Comparison of ENCODE assay signal across 25 mouse cellular contexts in the genomic region with DNA sequence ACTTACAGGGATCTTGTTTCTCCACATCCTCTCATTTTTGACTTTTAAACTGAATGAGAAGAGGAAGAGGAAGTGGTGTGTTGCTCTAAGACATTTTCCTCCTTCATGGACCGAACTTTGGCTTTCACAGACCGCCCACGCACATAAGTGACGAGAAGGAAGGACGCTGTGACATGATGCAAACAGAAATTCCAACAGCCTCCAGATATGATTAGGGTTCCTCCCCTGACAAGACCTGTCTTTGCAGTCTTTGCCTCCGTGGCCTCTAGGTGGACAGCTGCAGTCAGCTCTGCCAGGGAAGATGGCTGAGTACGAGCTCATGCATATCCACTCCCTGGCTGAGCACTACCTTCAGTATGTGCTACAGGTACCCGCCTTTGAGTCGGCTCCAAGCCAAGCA. TPM values are rescaled to one million over a fixed set of nuclear protein-coding genes. Genes with fewer than 3 reads are reported as not detected.
DNase-seq lines count a peak whose midpoint lies in the region; ATAC-seq and TF ChIP-seq lines count a peak whose summit lies in the region.
"Not testable (repeated sequence)": the region's sequence is repeated elsewhere in the genome, so short reads cannot be mapped to it uniquely, and the experiment has no call there.
"Had no signal": no experiment of that assay in that cellular context is flagged by ENCODE, and none has a peak within 500 bp of the region (broad histone marks: within the 10 kb centered on the region; RNA-seq: fewer than 3 reads in every experiment).

Bcl2a1c (plus strand) TSS at position 281 of the 400 bp plus-strand sequence.

- peaks cover 10 to 22% of the 10 kb centered on the region in 2 experiments; a peak in 2 of 4 replicates for H3K4me1 ChIP-seq in CH12.LX (ENCODE audit: control insufficient read depth in 1 of 2, insufficient read depth in 2 of 2)
- H3K4me1 ChIP-seq in lung, adult 2 months (ENCODE audit: control insufficient read depth, insufficient read depth, low read length): not testable (repeated sequence)

- H3K9me3 ChIP-seq in CH12.LX (replicated peaks; ENCODE audit: low read length): not testable (repeated sequence)

- TF ChIP-seq RAD21 in CH12.LX (IDR thresholded peaks at IDR 0.05; ENCODE audit: low read depth, low read length): not testable (repeated sequence)

- not testable (repeated sequence) for H3K79me2 ChIP-seq in CH12.LX (replicated peaks; ENCODE audit: control insufficient read depth, extremely low read depth, insufficient read depth, poor library complexity, severe bottlenecking)

- not testable (repeated sequence) for TF ChIP-seq POLR2A in CH12.LX (IDR thresholded peaks at IDR 0.05; ENCODE audit: low read depth, low read length); lung, adult 2 months (IDR thresholded peaks at IDR 0.05; ENCODE audit: borderline replicate concordance, extremely low read depth, low read depth, low read length)

- 29% methylated on average over 9 of the region's 9 CpGs for WGBS in lung, adult 2 months

- DNase-seq in A20 (ENCODE audit: low read depth, low spot score) (peak; percentile 3), CH12.LX (ENCODE audit: extremely low read depth) (peak; percentile 12)
- peak; percentile 9 for DNase-seq in lung, adult 2 months
- DNase-seq in lung, postnatal 25 days (ENCODE audit: low spot score): peak; percentile 4
- DNase-seq in thymus, postnatal 4 days: peak; percentile 8

- peak; percentile 85 for ATAC-seq in common myeloid progenitor, adult 5-6 weeks (replicated peaks; ENCODE audit: low read depth, poor library complexity, severe bottlenecking)
- ATAC-seq in inflammation-experienced regulatory T-cells, adult 6 months: peak; percentile 86
- ATAC-seq in megakaryocyte-erythroid progenitor cell, adult 5-6 weeks (replicated peaks; ENCODE audit: low FRiP score, low TSS enrichment, poor library complexity, severe bottlenecking): peak; percentile 59

- 0 out of 2 replicates have a peak, but pooled peaks have one; percentile 21 for TF ChIP-seq EP300 in CH12.LX (IDR thresholded peaks at IDR 0.05; ENCODE audit: low read length)

- peak within 1 kb of the TSS in 1 of 3 experiments; percentile 14 for H3K4me3 ChIP-seq in CH12.LX (replicated peaks in 1 of 3; ENCODE audit: low read depth in 2 of 3, low read length in 2 of 3, poor library complexity in 1 of 3)
- not testable (repeated sequence) for H3K4me3 ChIP-seq in lung, adult 2 months (replicated peaks; ENCODE audit: extremely low read depth, low read depth, low read length)

- not testable (repeated sequence) for H3K36me3 ChIP-seq in CH12.LX (replicated peaks in 1 of 2; ENCODE audit: control insufficient read depth in 1 of 2, insufficient read depth in 1 of 2, low read length in 1 of 2)

- H3K27me3 ChIP-seq in CH12.LX (replicated peaks): not testable (repeated sequence)

- not testable (repeated sequence) for TF ChIP-seq CTCF in CH12.LX (conservative IDR thresholded peaks at IDR 0.05 in 1 of 2, IDR thresholded peaks at IDR 0.05 in 1 of 2; ENCODE audit: low read depth in 2 of 2, low read length in 2 of 2); lung, adult 2 months (IDR thresholded peaks at IDR 0.05; ENCODE audit: insufficient read depth, low read length)

- dilution Hi-C loops in CH12.LX (cut with MboI; ENCODE audit: extremely low pct_ligation_motif_present, extremely low pct_unique_long_range_greater_than_20kb, low sequenced_read_pairs): not testable (repeated sequence)

- in situ Hi-C loops in CH12.LX (cut with MboI; ENCODE audit: low pct_ligation_motif_present, low pct_unique_long_range_greater_than_20kb, low sequenced_read_pairs): loop anchor here (10.0 kb wide), 1 partner anchor 55 kb away; no protein-coding TSS in a partner anchor

- H3K9ac ChIP-seq in CH12.LX (ENCODE audit: insufficient read depth, low read depth): not testable (repeated sequence)

- H3K27ac ChIP-seq in CH12.LX (ENCODE audit: insufficient read depth, low read depth): not testable (repeated sequence)

- H3K4me2 ChIP-seq in CH12.LX (ENCODE audit: insufficient read depth, low read depth, poor library complexity, severe bottlenecking): peak within 1 kb of the TSS; percentile 71

RNA-seq across cellular contexts. Expression of gene Bcl2a1c, which starts in this region (rescaled TPM):
- total RNA-seq in CH12.LX (2012; rRNA removed) (1.4 and 1.7 TPM in 2 replicates), CH12.LX (2014; rRNA removed) (1.8 TPM in 1 of 2 replicates, not detected in the other)
- 4.8 and 8.2 TPM in 2 replicates for polyA plus RNA-seq in CH12.LX (2012; ENCODE audit: insufficient read length, low read depth)
- not detected in 2 replicates for total RNA-seq in common myeloid progenitor, adult 5-6 weeks (2017)
- polyA plus RNA-seq in inflammation-experienced regulatory T-cells, adult 6 months (2017; shearing (Covaris generic)): 1 to 10 TPM in 2 of 3 experiments, not detected in 1; 3.4 to 5.9 TPM
- not detected in 2 replicates for polyA plus RNA-seq in lung, adult 2 months (2012; rRNA removed)
- not detected in 2 replicates for total RNA-seq in megakaryocyte-erythroid progenitor cell, adult 5-6 weeks (2014; fragmentation: Nextera tagmentation)
- total RNA-seq in megakaryocyte-erythroid progenitor cell, adult 5-6 weeks (2017): not detected in 2 replicates
- total RNA-seq: adrenal gland, adult 8-10 months; adrenal gland, postnatal 36 days; gastrocnemius, adult 2 months; gastrocnemius, postnatal 25 days; heart, postnatal 36 days had no signal
- polyA plus RNA-seq: C2C12; cerebellum, adult 2 months; embryonic facial prominence, embryonic 11.5 days; embryonic facial prominence, embryonic 15.5 days; erythroblast, embryonic 14.5 days; forebrain, embryonic 10.5 days; forebrain, embryonic 14.5 days; heart, embryonic 13.5 days; heart, postnatal 0 days; hindbrain, embryonic 12.5 days; hindbrain, embryonic 16.5 days; Patski had no signal

Comparison
In these comparisons a context has a peak if more than half of its experiments do, and no peak if none do; other contexts are left out.
1. Peak in ATAC-seq in common myeloid progenitor, adult 5-6 weeks; RNA of the gene not detected or under 1 TPM.
2. Peak in DNase-seq in lung, adult 2 months; RNA of the gene not detected or under 1 TPM.
3. Peak in ATAC-seq in megakaryocyte-erythroid progenitor cell, adult 5-6 weeks; RNA of the gene not detected or under 1 TPM.